Mouse (Mus musculus): ENCODE results near the gene Rhox4a2.
"Not testable (repeated sequence)": the region's sequence is repeated elsewhere in the genome, so short reads cannot be mapped to it uniquely, and the experiment has no call there.

Rhox4a2 gene

GRCm38 (mm10) chrX:37390548-37390947 is at the start of gene Rhox4a2:
TSS of gene Rhox4a2 (plus strand) at chrX:37390848.
- DNase-seq (ENCODE audit: low spot score) = not testable (repeated sequence)

GRCm38 (mm10) chrX:37379728-37380127 is 10.9 kb upstream of the Rhox4a2 start, which contains the start of gene Rhox3a2:
TSS of gene Rhox3a2 (plus strand) at chrX:37380028.
- not testable (repeated sequence) for DNase-seq (ENCODE audit: low spot score)

- DNase-seq (ENCODE audit: low spot score) = not testable (repeated sequence)
These were observed 21.1 kb downstream of the Rhox4a2 start, which contains the start of gene Rhox2b for GRCm38 (mm10) chrX:37411767-37412166. TSS of gene Rhox2b (plus strand) at chrX:37412067.

GRCm38 (mm10) chrX:37432194-37432593 is 41.5 kb downstream of the Rhox4a2 start, which contains the start of gene Rhox4b:
TSS of gene Rhox4b (plus strand) at chrX:37432494.
- not testable (repeated sequence) for DNase-seq (ENCODE audit: low spot score)
